Mouse (Mus musculus): ENCODE results near the gene Gm2916. TPM values are rescaled to one million over a fixed set of nuclear protein-coding genes. Genes with fewer than 3 reads are reported as not detected.
"Not testable (repeated sequence)": the region's sequence is repeated elsewhere in the genome, so short reads cannot be mapped to it uniquely, and the experiment has no call there.

Gene Gm2916
- polyA plus RNA-seq (2012) = not detected in 2 replicates

- not testable (repeated sequence) for H3K27me3 ChIP-seq (ENCODE audit: control insufficient read depth); H3K4me3 ChIP-seq (replicated peaks); H3K9me3 ChIP-seq (ENCODE audit: control insufficient read depth, low read length); H3K4me1 ChIP-seq (ENCODE audit: control insufficient read depth); H3K36me3 ChIP-seq (ENCODE audit: control insufficient read depth)
These were observed at the start of gene Gm2916 for GRCm38 (mm10) chr14:3883872-3884271. TSS of gene Gm2916 (plus strand) at chr14:3884172.

- H3K4me3 ChIP-seq (replicated peaks); H3K27me3 ChIP-seq (ENCODE audit: control insufficient read depth); H3K4me1 ChIP-seq (ENCODE audit: control insufficient read depth); H3K9me3 ChIP-seq (ENCODE audit: control insufficient read depth, low read length); H3K36me3 ChIP-seq (ENCODE audit: control insufficient read depth): not testable (repeated sequence)
These were observed 38.0 kb upstream of the Gm2916 start, which contains the start of gene Gm3033 for GRCm38 (mm10) chr14:3845945-3846344. TSS of gene Gm3033 (plus strand) at chr14:3846245.

- H3K9me3 ChIP-seq (ENCODE audit: control insufficient read depth, low read length); H3K27me3 ChIP-seq (ENCODE audit: control insufficient read depth); H3K36me3 ChIP-seq (ENCODE audit: control insufficient read depth); H3K4me3 ChIP-seq (replicated peaks); H3K4me1 ChIP-seq (ENCODE audit: control insufficient read depth): not testable (repeated sequence)
These were observed 47.5 kb downstream of the Gm2916 start, which contains the start of gene Gm3029 for GRCm38 (mm10) chr14:3931456-3931855. TSS of gene Gm3029 (plus strand) at chr14:3931756.

GRCm38 (mm10) chr14:3963247-3963646, 79.3 kb downstream of the Gm2916 start, which contains the start of gene Gm3095:
TSS of gene Gm3095 (plus strand) at chr14:3963547.
- H3K27me3 ChIP-seq (ENCODE audit: control insufficient read depth); H3K36me3 ChIP-seq (ENCODE audit: control insufficient read depth); H3K4me1 ChIP-seq (ENCODE audit: control insufficient read depth); H3K4me3 ChIP-seq (replicated peaks); H3K9me3 ChIP-seq (ENCODE audit: control insufficient read depth, low read length): not testable (repeated sequence)

Other genes starting within 250 kb of the Gm2916 start
- gene Gm3012, start 249.7 kb upstream of the Gm2916 start, polyA plus RNA-seq (2012) = not detected in 2 replicates
- not detected in 2 replicates for gene Gm3020, start 232.1 kb upstream of the Gm2916 start, polyA plus RNA-seq (2012)
- gene Gm3043, start 195.4 kb upstream of the Gm2916 start, polyA plus RNA-seq (2012) = not detected in 2 replicates
- not detected in 2 replicates for gene Gm3002, start 74.1 kb upstream of the Gm2916 start, polyA plus RNA-seq (2012)
- gene Gm3033, start 37.9 kb upstream of the Gm2916 start, polyA plus RNA-seq (2012) = not detected in 2 replicates
- not detected in 2 replicates for gene Gm3029, start 47.6 kb downstream of the Gm2916 start, polyA plus RNA-seq (2012)
- gene Gm3095, start 79.4 kb downstream of the Gm2916 start, polyA plus RNA-seq (2012) = not detected in 2 replicates
- not detected in 2 replicates for gene Gm3099, start 114.2 kb downstream of the Gm2916 start, polyA plus RNA-seq (2012)
- gene Gm5796, start 139.8 kb downstream of the Gm2916 start, polyA plus RNA-seq (2012) = not detected in 2 replicates
- gene Gm3115, start 199.9 kb downstream of the Gm2916 start, polyA plus RNA-seq (2012) = not detected in 2 replicates
- gene Gm8108, start 226.4 kb downstream of the Gm2916 start, polyA plus RNA-seq (2012) = not detected in 2 replicates

Data from erythroblast, embryonic 14.5 days (primary cell).